Mouse (Mus musculus) olfactory bulb, adult 2 months (tissue): ENCODE measurements around the gene Kxd1.

ENCODE experiments used
- CTCF ChIP-seq: fragments of 200-500 bp; IDR thresholded peaks from 2 replicates; pipeline ENCODE4 v1.5.1; 2012; ENCODE audit warnings: low read depth, mild to moderate bottlenecking, low read length, moderate library complexity; ENCODE audit not compliant: insufficient read depth
- POLR2A ChIP-seq: fragments of 200-500 bp; IDR thresholded peaks from 2 replicates; pipeline ENCODE4 v1.6.1; 2012; ENCODE audit warnings: mild to moderate bottlenecking, low read depth, low read length, moderate library complexity; ENCODE audit not compliant: insufficient read depth

GRCm38 (mm10) chr8:70555079-70555747 is 27.5 kb upstream of the Kxd1 start:
- no peak for TF ChIP-seq POLR2A
- no peak for TF ChIP-seq CTCF
